Mouse (Mus musculus) kidney, adult 9 months (tissue): Measurements from ENCODE around the gene Pnliprp2.

Source experiments
- DNase-seq: peaks from one replicate; pipeline ENCODE4 v3.0.0; 2022

Pnliprp2 gene

GRCm38 (mm10) chr19:58805191-58805779, 45.8 kb downstream of the Pnliprp2 start:
- DNase-seq, result no peak

GRCm38 (mm10) chr19:58806364-58806763, 46.8 kb downstream of the Pnliprp2 start:
- peak; percentile 69 for DNase-seq

GRCm38 (mm10) chr19:58808864-58809263, 49.3 kb downstream of the Pnliprp2 start:
- no peak for DNase-seq

- DNase-seq, result no peak
These were observed 51.0 kb downstream of the Pnliprp2 start for GRCm38 (mm10) chr19:58810536-58810935.

GRCm38 (mm10) chr19:58815179-58815922, 55.8 kb downstream of the Pnliprp2 start:
- DNase-seq, result no peak

- DNase-seq, result peak; percentile 43
These were observed 57.0 kb downstream of the Pnliprp2 start for GRCm38 (mm10) chr19:58816453-58817041.

- no peak for DNase-seq
These were observed 57.9 kb downstream of the Pnliprp2 start for GRCm38 (mm10) chr19:58817398-58817797.

- DNase-seq, result peak; percentile 27
These were observed 59.3 kb downstream of the Pnliprp2 start for GRCm38 (mm10) chr19:58818571-58819415.

- DNase-seq, result peak; percentile 61
These were observed 63.1 kb downstream of the Pnliprp2 start for GRCm38 (mm10) chr19:58822454-58823200.

- no peak for DNase-seq
These were observed 63.8 kb downstream of the Pnliprp2 start for GRCm38 (mm10) chr19:58823301-58823700.

- no peak for DNase-seq
These were observed 64.8 kb downstream of the Pnliprp2 start for GRCm38 (mm10) chr19:58824316-58824715.
